Mouse (Mus musculus) forebrain, embryonic 14.5 days (tissue): ENCODE measurements at regions not wholly inside any gene's neighbourhood (a gene's known extent, or its start where the extent isn't known, plus 50 kb on each side); places are given as distances from the start of the nearest gene placed in this dataset.

ENCODE experiments used
- ATAC-seq: fragments of 200-750 bp; cut with Nextera tagmentation; 2 replicates; pipeline ENCODE4 v1.8.0; 2017; ENCODE audit warnings: mild to moderate bottlenecking, moderate library complexity
- DNase-seq: peaks from one replicate; pipeline ENCODE4 v3.0.0-alpha.2; 2015; ENCODE audit warnings: low spot score
- H3K27ac ChIP-seq: fragments of 300-500 bp; sonication (generic); 2 replicates; pipeline ENCODE4 v1.5.1; 2014; ENCODE audit warnings: low read depth, mild to moderate bottlenecking, control low read depth, low read length, moderate library complexity
- H3K27me3 ChIP-seq: fragments of 300-500 bp; sonication (generic); replicated peaks from 2 replicates; pipeline ENCODE4 v1.6.1; 2014; ENCODE audit warnings: low read length, control low read depth, mixed read lengths; ENCODE audit not compliant: control insufficient read depth, insufficient read depth
- H3K36me3 ChIP-seq: fragments of 300-500 bp; sonication (generic); 2 replicates; pipeline ENCODE4 v1.6.1; 2014; ENCODE audit warnings: low read length, control low read depth; ENCODE audit not compliant: control insufficient read depth, insufficient read depth
- H3K4me1 ChIP-seq: fragments of 300-500 bp; sonication (generic); 2 replicates; pipeline ENCODE4 v1.6.1; 2014; ENCODE audit warnings: antibody characterized with exemption, low read length, control low read depth; ENCODE audit not compliant: control insufficient read depth, insufficient read depth
- H3K4me2 ChIP-seq: fragments of 300-500 bp; sonication (generic); 2 replicates; pipeline ENCODE4 v1.6.1; 2014; ENCODE audit warnings: mild to moderate bottlenecking, control low read depth, low read length
- H3K4me3 ChIP-seq: fragments of 300-500 bp; sonication (generic); 2 replicates; pipeline ENCODE4 v1.5.1; 2014; ENCODE audit warnings: low read depth, low read length, control low read depth
- H3K9ac ChIP-seq: fragments of 300-500 bp; sonication (generic); 2 replicates; pipeline ENCODE4 v1.6.1; 2014; ENCODE audit warnings: mild to moderate bottlenecking, low read length, control low read depth, moderate library complexity
- H3K9me3 ChIP-seq: fragments of 300-500 bp; sonication (generic); replicated peaks from 2 replicates; pipeline ENCODE4 v1.6.1; 2016; ENCODE audit warnings: low read length, control low read depth, mixed read lengths; ENCODE audit not compliant: control insufficient read depth
- WGBS: fragments of 180-500 bp; shearing (Covaris S2); extraction: QIAGEN DNeasy Blood & Tissue Kit; methylation state at CpG from one replicate; pipeline ENCODE4 v1.1.7; 2014; 5-methylcytosine and 5-hydroxymethylcytosine counted together

- Histone ChIP-seq H3K4me2 (no peak overlapping the region), H3K9ac (no peak overlapping the region), H3K27ac (no peak overlapping the region), H3K27me3 (no peaks in the 10 kb centered on the region), H3K4me3 (no peak overlapping the region), H3K36me3 (no peaks in the 10 kb centered on the region), H3K4me1 (no peaks in the 10 kb centered on the region), H3K9me3 (no peaks in the 10 kb centered on the region)
- DNase-seq = no peak
- WGBS = 93% methylated on average over 3 of the region's 3 CpGs
- ATAC-seq = no peak
These were observed 304.4 kb upstream of the Btbd3 start for GRCm38 (mm10) chr2:137951942-137952341.

GRCm38 (mm10) chr2:137950931-137951330 lies 305.4 kb upstream of the Btbd3 start:
- no peaks in the 10 kb centered on the region for H3K27me3 ChIP-seq
- H3K9me3 ChIP-seq = no peaks in the 10 kb centered on the region
- H3K4me3 ChIP-seq = no peak overlapping the region
- H3K4me2 ChIP-seq = no peak overlapping the region
- no peak overlapping the region for H3K27ac ChIP-seq
- no peaks in the 10 kb centered on the region for H3K4me1 ChIP-seq
- no peak for ATAC-seq
- DNase-seq = no peak
- no peak overlapping the region for H3K9ac ChIP-seq
- no peaks in the 10 kb centered on the region for H3K36me3 ChIP-seq

GRCm38 (mm10) chr2:137942753-137943152 lies 313.6 kb upstream of the Btbd3 start:
- no peaks in the 10 kb centered on the region for H3K36me3 ChIP-seq
- ATAC-seq = peak; percentile 83
- no peak overlapping the region for H3K4me2 ChIP-seq
- peaks cover 8% of the 10 kb centered on the region for H3K4me1 ChIP-seq
- DNase-seq = peak; percentile 94
- H3K9ac ChIP-seq = no peak overlapping the region
- WGBS = 7% methylated on average over 7 of the region's 7 CpGs
- no peak overlapping the region for H3K27ac ChIP-seq
- no peaks in the 10 kb centered on the region for H3K27me3 ChIP-seq
- no peaks in the 10 kb centered on the region for H3K9me3 ChIP-seq
- H3K4me3 ChIP-seq = no peak overlapping the region

DNA sequence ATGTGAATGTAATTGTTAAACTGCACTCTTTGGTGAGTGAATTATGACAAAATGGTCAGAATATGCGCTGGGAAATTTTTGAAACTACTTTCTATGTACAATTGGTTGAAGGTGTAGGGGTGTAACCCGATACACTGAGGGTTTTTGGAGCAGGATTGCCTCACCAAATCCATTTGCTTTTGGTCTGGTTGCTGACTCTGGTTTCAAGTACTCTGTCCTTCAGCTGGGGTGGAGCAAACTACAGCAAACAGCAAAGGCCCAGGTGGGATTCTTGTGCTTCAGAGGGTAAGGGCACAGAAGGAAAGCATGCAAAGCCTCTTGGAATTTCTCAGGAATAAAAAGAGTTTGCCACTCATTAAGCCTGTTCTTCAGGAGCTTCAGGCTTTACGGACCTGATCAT lies 316.8 kb upstream of the Btbd3 start:
- Histone ChIP-seq H3K36me3 (no peaks in the 10 kb centered on the region), H3K9ac (no peak overlapping the region), H3K4me3 (no peak overlapping the region), H3K9me3 (no peaks in the 10 kb centered on the region), H3K27ac (no peak overlapping the region), H3K4me1 (peaks cover 14% of the 10 kb centered on the region), H3K27me3 (no peaks in the 10 kb centered on the region), H3K4me2 (no peak overlapping the region)
- 81% methylated on average over 3 of the region's 3 CpGs for WGBS
- ATAC-seq (no peak), DNase-seq (no peak)

GRCm38 (mm10) chr2:137938831-137939480 lies 317.4 kb upstream of the Btbd3 start:
- Histone ChIP-seq H3K9me3 (no peaks in the 10 kb centered on the region), H3K4me1 (peaks cover 14% of the 10 kb centered on the region), H3K27ac (no peak overlapping the region), H3K27me3 (no peaks in the 10 kb centered on the region), H3K4me3 (no peak overlapping the region), H3K36me3 (no peaks in the 10 kb centered on the region), H3K4me2 (no peak overlapping the region), H3K9ac (no peak overlapping the region)
- ATAC-seq (peak; percentile 71), DNase-seq (peak; percentile 68)
- 23% methylated on average over 7 of the region's 7 CpGs for WGBS

DNA sequence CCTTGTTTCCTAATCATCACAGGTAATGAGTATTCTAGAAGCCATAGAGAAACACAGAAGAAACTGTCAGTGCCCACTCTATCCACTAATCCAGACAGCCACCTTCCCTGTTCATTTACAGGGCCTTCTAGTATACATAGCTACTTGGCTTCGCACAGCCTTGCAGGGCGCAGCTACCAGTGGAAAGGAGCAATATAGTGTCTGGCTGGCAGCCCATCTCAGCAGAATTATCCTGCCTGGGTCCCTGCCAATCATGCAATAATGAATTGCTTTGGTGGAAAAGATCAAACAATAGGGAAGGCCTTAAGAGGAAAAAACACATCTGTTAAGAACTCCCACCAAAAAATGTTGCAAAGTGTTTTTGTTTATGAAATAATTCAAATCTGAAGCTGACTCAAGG lies 319.8 kb upstream of the Btbd3 start:
- peak; percentile 75 for DNase-seq

DNA sequence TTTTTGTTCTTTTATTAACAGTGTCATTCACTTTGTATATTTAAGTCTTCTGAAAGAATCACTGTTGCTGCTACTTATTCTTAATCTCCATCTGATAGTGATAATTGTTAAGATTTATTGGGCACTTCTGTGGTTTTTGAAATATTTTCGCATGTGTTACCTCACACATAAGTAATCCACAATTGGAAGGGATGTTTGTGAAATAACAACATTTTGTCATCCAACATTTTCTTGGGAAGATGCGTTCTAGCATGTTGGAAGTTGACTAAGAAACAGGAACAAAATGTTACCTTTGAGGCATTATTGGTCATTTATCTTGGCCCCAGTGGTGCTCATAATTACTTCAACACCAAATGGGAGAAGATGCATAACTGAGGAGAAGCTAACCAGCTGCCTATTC lies 323.4 kb upstream of the Btbd3 start:
- DNase-seq (no peak), ATAC-seq (no peak)
- Histone ChIP-seq H3K9me3 (no peaks in the 10 kb centered on the region), H3K9ac (no peak overlapping the region), H3K4me2 (no peak overlapping the region), H3K36me3 (no peaks in the 10 kb centered on the region), H3K27ac (no peak overlapping the region), H3K4me1 (peaks cover 6% of the 10 kb centered on the region; the same call in 1 of the 2 replicates), H3K4me3 (no peak overlapping the region), H3K27me3 (no peaks in the 10 kb centered on the region)
- WGBS = 93% methylated on average over 2 of the region's 2 CpGs

More for the DNA sequence above, 319.8 kb upstream of the Btbd3 start:
- H3K9ac ChIP-seq = no peak overlapping the region
- ATAC-seq = peak; percentile 82
- 7% methylated on average over 2 of the region's 2 CpGs for WGBS
- no peak overlapping the region for H3K4me2 ChIP-seq
- H3K27ac ChIP-seq = no peak overlapping the region
- no peaks in the 10 kb centered on the region for H3K27me3 ChIP-seq
- H3K36me3 ChIP-seq = no peaks in the 10 kb centered on the region
- H3K9me3 ChIP-seq = no peaks in the 10 kb centered on the region
- peaks cover 14% of the 10 kb centered on the region for H3K4me1 ChIP-seq
- H3K4me3 ChIP-seq = no peak overlapping the region

- Histone ChIP-seq H3K36me3 (no peaks in the 10 kb centered on the region), H3K9ac (no peak overlapping the region), H3K27ac (no peak overlapping the region), H3K4me2 (no peak overlapping the region), H3K27me3 (no peaks in the 10 kb centered on the region), H3K4me3 (no peak overlapping the region), H3K9me3 (no peaks in the 10 kb centered on the region), H3K4me1 (peaks cover 6% of the 10 kb centered on the region; the same call in 1 of the 2 replicates)
- no peak for ATAC-seq
- DNase-seq = no peak
- 89% methylated on average over 4 of the region's 4 CpGs for WGBS
These were observed 323.9 kb upstream of the Btbd3 start for GRCm38 (mm10) chr2:137932488-137932887.

- DNase-seq (no peak), ATAC-seq (no peak)
- Histone ChIP-seq H3K4me3 (no peak overlapping the region), H3K4me1 (no peaks in the 10 kb centered on the region), H3K36me3 (no peaks in the 10 kb centered on the region), H3K27me3 (no peaks in the 10 kb centered on the region), H3K9ac (no peak overlapping the region), H3K4me2 (no peak overlapping the region), H3K9me3 (no peaks in the 10 kb centered on the region), H3K27ac (no peak overlapping the region)
- WGBS = 74% methylated on average over 5 of the region's 5 CpGs
These were observed 330.9 kb upstream of the Btbd3 start for GRCm38 (mm10) chr2:137925488-137925887.
